Mouse (Mus musculus) neutrophil, adult 83 days (primary cell): ENCODE results near the gene Tmem69. TPM values are rescaled to one million over a fixed set of nuclear protein-coding genes. Genes with fewer than 3 reads are reported as not detected.

Experiments used
- total RNA-seq, 2 experiments: library from RNA; stranded (reverse); gene quantifications; one replicate each; pipeline ENCODE4 v1.2.4; 2023

The Tmem69 gene
- 1 to 10 TPM; 8.0 to 8.4 TPM for total RNA-seq

DNA sequence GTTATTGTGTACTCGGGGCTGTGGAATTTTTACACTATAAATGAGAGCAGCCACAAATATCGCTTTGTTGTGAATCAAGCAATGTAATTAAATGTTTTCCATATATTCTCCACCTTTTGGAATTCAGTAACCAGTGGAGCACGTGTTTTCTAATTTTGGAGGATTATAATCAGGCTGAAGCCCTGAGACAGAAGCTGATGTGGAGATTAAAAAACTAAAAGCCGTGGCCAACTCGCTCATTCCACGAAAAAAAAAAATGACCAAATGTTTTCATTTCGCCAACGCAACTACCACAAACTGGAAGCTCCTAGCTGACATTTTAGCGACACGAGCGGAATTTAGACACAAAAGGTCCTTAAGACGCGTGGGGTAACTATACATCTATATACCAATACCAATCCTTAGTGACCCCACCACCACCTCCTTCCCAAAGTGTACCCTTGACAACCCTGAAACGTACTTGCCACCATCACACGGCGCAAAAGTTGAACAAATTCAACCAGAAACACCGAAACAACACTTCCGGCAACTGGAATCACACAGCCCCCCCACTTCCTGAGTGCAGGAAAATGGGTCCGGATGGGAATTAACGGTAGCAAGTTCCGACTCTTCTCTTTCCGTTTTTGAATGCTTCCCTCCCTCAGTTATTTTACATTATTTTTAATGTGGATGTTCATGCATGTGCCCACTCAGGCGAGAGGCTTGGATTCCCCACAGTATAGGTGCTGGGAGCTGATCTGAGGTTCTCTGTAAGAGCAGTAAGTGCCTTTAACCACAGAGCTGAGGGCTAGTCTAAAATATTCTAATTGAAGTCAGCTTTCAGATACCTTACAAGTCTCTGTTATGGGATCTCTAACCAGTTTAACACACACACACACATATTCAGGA lies at the start of gene Tmem69:
Tmem69 (minus strand) TSS at position 524 of the 888 bp plus-strand sequence.

GRCm38 (mm10) chr4:116596379-116596778 lies 40.6 kb upstream of the Tmem69 start, which contains the start of gene Ccdc17:
Gene Ccdc17 (plus strand): TSS chr4:116596654.

GRCm38 (mm10) chr4:116557306-116558121 lies 1.8 kb upstream of the Tmem69 start, which contains the start of gene Gpbp1l1:
Gene Gpbp1l1 (plus strand): TSS chr4:116557658.

GRCm38 (mm10) chr4:116507425-116508218 lies 48.1 kb downstream of the Tmem69 start, which contains the start of gene Ipp:
Gene Ipp (plus strand): TSS chr4:116507549.

Other genes with a start within 250 kb of the Tmem69 start
- 10 to 100 TPM; 27.5 to 28.4 TPM for gene Mast2, start 91.8 kb downstream of the Tmem69 start, total RNA-seq
- 1 to 10 TPM; 8.1 to 8.6 TPM for gene Ipp, start 48.4 kb downstream of the Tmem69 start, total RNA-seq
- gene Gpbp1l1, start 1.7 kb upstream of the Tmem69 start, total RNA-seq = 10 to 100 TPM; 74.2 to 81.3 TPM
- gene Ccdc17, start 40.7 kb upstream of the Tmem69 start, total RNA-seq = 1 to 10 TPM; 6.0 to 6.6 TPM
- gene Nasp, start 72.0 kb upstream of the Tmem69 start, total RNA-seq = 10 to 100 TPM; 57.0 to 59.7 TPM
- 100 to 1,000 TPM; 266 to 278 TPM for gene Akr1a1, start 95.7 kb upstream of the Tmem69 start, total RNA-seq
- gene Prdx1, start 129.6 kb upstream of the Tmem69 start, total RNA-seq = 100 to 1,000 TPM; 140 to 144 TPM
- 1 to 10 TPM; 2.5 to 2.9 TPM for gene Mmachc, start 152.5 kb upstream of the Tmem69 start, total RNA-seq
- 10 to 100 TPM; 11.0 to 13.5 TPM for gene Ccdc163, start 152.6 kb upstream of the Tmem69 start, total RNA-seq
- 10 to 100 TPM; 33.8 to 35.2 TPM for gene Tesk2, start 165.0 kb upstream of the Tmem69 start, total RNA-seq